Mouse (Mus musculus): Measurements from ENCODE around the gene Grid1.

DNA sequence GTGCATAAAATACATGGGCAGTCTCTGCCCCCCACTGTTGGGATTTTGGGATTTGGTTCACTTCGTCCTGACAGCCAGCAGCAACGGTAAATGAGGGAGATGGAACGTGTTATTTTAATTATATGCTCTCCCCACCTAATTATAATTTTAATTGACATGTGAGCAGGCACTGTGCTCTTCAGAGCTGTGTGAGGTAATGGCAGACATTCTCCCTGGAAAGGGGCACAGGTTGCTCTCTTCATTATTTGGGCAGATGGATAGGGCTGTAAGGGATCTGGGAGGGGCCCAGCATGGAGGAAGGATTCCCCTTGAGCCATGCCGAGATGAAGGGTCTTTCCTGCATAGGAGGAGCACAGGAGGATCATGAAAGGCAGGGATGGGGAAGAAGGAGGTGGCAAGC, 26.9 kb downstream of the Grid1 start:
- TF ChIP-seq CTCF (conservative IDR thresholded peaks at IDR 0.05; ENCODE audit: low read length) (no peak), NANOG (IDR thresholded peaks at IDR 0.05; ENCODE audit: borderline replicate concordance, low read length) (no peak)

Measured in E14TG2a.4 (cell line).